Mouse (Mus musculus) gastrocnemius, adult 18-20 months (tissue): Measurements from ENCODE around the gene Ccpg1os. TPM values are rescaled to one million over a fixed set of nuclear protein-coding genes. Genes with fewer than 3 reads are reported as not detected.

ENCODE experiments used
- DNase-seq: peaks from one replicate; pipeline ENCODE4 v3.0.0; 2021; ENCODE audit warnings: low spot score
- total RNA-seq, 2 experiments: library from RNA; stranded (reverse); gene quantifications; 2 replicates each; pipeline ENCODE4 v1.2.3; 2021

Ccpg1os gene
- total RNA-seq, 2 experiments from 2014 or later = 11.4 to 13.2 TPM

DNA sequence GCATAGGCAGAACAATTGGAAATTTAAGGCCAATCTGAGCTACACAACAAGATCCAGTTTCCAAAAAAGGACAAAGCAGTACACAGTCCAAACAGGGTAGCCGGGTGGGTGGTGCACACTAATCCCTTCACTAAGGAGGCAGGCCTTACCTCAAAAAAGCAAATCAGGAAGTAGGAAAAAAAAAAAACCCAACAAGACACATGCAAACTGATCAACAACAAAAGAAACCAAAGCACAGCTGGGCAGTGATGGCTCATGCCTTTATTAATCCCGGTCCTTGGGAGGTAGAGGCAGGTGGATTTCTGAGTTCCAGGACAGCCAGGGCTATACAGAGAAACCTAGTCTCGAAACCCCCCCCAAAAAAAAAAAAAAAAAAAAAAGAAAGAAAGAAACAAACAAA is 2.5 kb upstream of the Ccpg1os start:
- no peak for DNase-seq

DNA sequence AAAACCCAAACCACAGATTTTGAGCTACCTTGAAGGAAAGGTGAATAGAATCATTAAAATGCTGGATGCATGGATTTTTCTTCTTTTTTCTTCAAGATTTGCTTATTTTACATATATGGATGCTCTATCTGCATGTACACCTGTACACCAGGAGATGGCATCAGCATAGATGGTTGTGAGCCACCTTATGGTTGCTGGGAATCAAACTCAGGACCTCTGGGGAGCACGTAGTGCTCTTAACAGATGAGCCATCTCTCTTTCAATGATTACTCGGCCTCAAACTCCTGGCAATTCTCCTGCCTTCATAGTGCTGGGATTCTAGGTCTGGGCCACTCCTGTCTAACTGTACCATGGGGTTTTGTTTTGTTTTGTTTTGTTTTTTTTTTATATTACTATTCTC is 2.1 kb downstream of the Ccpg1os start:
- no peak for DNase-seq

GRCm38 (mm10) chr9:72975242-72975641 is 9.9 kb downstream of the Ccpg1os start:
- no peak for DNase-seq

DNA sequence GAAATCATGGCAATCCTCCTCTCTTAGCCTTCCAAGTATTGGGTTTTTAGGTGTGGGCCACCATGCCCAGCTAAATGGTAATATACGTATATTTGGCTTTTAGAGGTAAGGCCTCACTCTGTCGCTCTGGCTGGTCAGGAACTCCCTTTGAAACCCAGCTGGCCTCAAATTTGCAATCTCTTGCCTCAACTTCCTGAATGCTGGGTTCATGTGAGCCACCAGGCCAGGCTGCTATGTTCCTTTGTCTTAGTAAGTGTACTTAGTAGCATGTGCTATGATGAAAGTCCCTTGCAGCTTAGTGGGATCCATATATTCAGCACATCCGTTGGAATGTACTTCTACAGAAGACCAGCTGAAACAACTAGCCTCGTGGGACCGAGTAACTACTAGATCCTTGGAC is 10.4 kb downstream of the Ccpg1os start:
- DNase-seq = no peak

DNA sequence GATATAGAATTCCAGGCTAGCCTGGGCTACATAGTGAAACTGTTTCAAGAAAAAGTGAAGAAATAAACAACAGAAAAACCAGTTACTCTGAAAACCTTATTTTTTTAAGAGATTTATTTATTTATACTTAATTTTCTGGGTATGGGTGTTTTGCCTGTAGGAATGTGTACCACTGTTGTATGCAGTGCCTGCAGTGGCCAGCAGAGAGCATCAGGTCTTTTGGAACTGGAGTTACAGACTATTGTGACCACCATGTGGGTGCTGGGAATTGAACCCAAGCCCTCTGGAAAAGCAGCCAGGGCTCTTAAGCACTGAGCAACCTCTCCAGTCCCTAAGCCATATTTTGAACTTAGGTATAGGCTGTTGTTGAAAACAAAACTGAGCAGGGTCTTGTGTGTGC is 12.2 kb downstream of the Ccpg1os start:
- no peak for DNase-seq

DNA sequence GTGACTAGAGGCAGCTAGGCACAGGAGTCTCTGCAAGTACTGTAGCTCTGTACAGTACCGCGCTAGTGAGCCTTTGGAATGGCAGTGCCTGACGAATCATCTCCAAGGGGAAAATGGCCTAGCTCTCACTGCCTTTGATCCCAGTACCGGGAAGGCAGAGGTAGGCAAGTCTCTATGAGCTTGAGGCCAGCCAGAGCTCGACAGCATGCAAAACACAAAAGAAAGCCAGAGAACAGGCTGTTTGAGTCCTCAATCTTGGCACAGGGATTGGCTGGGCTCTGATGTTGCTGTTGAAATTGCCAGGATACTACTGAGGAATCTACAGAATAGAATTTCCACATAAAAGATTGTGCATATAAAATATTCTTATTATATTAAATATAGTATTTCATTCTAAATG is 12.7 kb downstream of the Ccpg1os start:
- DNase-seq = no peak

DNA sequence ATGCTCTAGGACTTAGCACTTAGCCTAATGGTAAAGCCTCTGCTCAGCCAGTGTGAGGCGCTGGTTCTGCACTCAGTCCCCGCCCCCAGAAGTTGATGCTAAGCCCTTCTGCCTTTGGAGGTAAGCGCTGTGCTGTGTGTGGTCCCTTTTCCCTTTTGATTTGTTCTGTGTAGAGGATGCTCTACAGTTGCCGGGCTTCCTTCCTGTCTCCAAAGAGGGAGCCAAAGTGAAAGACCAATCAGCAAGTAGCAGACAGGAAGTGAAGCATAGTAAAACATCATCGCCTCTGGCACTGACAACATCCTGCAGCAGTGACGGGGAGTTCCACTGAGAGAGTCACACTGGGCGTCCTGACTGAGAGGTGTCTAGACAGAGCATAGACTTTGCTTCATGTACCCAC is 15.3 kb downstream of the Ccpg1os start:
- DNase-seq = no peak

DNA sequence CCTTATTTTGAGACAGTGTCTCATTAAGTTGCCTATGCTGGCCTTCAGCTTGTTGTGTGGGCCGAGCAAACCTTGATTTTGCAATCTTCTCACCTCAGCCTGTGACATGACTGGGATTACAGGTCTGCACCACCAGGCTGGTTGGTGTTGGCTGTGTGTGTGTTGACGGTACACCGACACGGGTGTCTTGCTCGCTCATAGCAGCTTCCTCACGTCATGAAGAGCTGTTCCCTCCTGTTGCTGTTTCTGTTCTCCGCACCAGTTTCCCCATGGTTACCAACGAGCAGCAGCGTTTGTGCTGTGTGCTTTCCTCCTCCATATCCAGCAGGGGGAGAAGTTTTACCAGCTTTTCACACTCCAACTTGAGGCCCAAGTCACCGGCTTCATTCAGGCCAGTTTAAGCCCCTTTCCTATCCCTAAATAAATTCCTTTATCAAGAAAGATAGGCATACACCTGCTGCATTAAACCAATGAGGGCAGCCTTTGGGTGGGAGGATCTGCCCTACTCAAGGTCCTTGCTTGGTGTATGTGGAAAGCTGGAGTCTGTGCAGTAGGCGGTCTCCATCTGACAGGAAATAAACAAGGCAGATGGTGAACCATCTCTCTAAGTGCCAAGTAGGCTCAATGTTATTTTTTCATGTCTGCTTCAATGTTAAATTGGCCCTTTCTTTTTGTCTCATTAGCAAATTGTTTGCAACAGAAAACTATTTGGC is 16.7 kb downstream of the Ccpg1os start:
- DNase-seq = peak; percentile 34

- DNase-seq = no peak
Measured at GRCm38 (mm10) chr9:72961959-72962358, 23.2 kb downstream of the Ccpg1os start.

GRCm38 (mm10) chr9:72961346-72961745 is 23.8 kb downstream of the Ccpg1os start:
- no peak for DNase-seq

DNA sequence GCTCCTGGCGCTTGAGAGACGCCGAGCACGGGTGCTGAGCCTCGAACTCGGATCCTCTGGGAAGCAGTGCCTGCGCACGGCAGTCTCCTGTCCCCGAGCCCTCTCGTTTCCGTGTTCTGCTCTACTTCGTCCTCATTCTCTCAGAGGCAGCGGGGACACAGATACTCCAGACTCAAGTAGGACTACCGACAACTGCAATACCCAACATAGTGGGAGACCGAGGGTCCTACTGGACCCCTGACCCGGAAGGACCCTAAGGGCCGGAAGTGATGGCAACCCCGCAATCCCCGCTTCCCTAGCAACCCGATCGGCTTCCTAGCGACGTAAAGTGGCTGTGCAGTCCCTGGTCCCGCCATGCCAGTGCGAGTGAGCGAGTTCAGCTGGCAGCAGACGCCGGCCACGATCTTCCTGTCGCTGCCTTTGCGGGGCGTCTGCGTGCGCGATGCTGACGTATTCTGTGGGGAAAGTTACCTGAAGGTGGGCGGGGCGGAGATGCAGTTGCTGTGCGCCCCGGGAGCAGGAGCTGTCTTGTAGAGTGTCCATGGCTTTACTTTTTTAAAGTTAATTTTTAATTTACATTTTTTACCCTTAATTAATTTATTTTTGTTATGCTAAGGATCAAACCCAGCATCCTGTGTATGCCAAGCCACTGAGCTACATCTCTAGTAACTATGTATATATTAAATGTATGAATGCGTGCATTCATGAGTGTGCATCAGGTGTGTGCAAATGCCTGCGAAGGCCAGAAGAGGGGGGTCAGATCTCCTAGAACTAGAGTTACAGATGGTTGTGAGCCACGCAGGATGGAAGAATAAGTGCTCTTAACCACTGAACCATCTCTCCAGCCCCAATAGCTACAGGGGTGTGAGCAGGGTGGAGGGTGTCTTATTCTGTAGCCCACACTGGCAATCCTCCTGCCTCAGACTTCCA is 26.4 kb downstream of the Ccpg1os start, which contains the start of the genes Dyx1c1 and Gm44503:
Gene Dyx1c1, plus strand, starts transcription at position 265 of the 930 bp plus-strand sequence.
Gene Gm44503, plus strand, starts transcription at position 332 of the 930 bp plus-strand sequence.
- DNase-seq = peak; percentile 72

DNA sequence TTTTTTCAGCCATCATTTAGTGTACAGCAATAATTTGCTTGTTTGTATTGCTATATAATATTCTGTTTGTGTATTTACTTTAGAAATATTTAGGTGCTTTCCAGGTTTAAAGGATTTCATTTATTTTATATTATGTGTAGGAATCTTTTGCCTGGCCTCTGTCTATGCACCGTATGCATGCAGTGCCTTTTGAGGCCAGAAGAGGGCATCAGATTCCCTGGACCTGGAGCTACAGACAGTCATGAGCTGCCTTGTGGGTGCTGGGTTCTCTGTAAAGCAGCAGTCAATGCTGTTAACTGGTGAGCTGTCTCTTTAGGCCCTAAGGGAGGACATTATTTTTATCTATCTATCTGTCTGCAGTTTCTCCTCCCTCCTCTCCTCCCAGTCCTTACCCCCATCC is 29.6 kb downstream of the Ccpg1os start:
- peak; percentile 32 for DNase-seq

- DNase-seq = no peak
Measured at GRCm38 (mm10) chr9:72954746-72955145, 30.4 kb downstream of the Ccpg1os start.

- no peak for DNase-seq
Measured at GRCm38 (mm10) chr9:72949572-72949971, 35.6 kb downstream of the Ccpg1os start.

GRCm38 (mm10) chr9:72947010-72947409 is 38.2 kb downstream of the Ccpg1os start:
- no peak for DNase-seq

DNA sequence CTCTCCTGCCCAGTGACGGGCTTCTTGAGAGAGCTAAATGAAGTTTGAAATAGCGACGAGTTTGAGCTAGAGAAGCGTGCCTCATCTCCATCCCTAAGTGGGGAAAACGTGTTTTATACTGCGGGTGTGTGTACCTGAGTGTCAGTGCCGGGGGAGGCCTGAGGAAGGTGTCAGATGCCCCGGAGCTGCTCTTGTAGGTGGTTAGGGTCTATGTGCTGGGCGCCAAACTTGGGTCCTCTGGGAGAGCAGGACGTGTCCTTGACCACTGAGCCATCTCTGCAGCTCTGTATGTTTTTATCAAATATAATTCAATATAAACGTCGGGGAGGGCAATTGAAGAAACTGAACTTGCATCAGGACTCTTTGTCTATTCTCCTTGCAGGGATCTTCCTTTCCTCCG is 40.9 kb downstream of the Ccpg1os start:
- DNase-seq = no peak

- DNase-seq = no peak
Measured at GRCm38 (mm10) chr9:72943424-72943823, 41.8 kb downstream of the Ccpg1os start.

GRCm38 (mm10) chr9:72936301-72936700 is 48.9 kb downstream of the Ccpg1os start:
- DNase-seq = no peak

DNA sequence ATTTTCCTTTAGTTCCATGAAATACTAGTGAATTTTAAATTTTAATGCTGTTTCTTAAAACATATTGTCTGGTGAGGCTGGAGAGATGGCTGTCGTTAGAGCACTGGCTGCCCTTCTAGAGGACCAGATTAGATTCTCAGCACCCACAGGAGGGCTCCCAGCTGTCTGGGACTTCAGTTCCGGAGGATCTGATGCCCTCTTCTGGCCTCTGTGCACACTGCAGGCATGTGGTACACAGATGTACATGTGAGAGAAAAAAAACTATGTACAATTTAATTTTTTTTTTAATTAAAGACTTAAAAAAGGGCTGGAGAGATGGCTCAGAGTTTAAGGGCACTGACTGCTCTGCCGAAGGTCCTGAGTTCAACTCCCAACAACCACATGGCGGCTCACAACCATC is 49.9 kb downstream of the Ccpg1os start:
- DNase-seq = no peak

GRCm38 (mm10) chr9:72931166-72931790 is 53.9 kb downstream of the Ccpg1os start:
- no peak for DNase-seq
